Mouse (Mus musculus) spleen, adult 2 months (tissue): Measurements from ENCODE around the gene Zc3h14. TPM values are rescaled to one million over a fixed set of nuclear protein-coding genes. Genes with fewer than 3 reads are reported as not detected.

ENCODE experiments used
- DNase-seq, 2 experiments: peaks; one replicate each; pipeline versions ENCODE4 v3.0.0 to v3.0.0-alpha.2; 2012 to 2021; ENCODE audit warnings: low spot score in 2 of 2, low read depth in 1 of 2
- H3K27ac ChIP-seq: fragments of 200-500 bp; 2 replicates; pipeline ENCODE4 v1.5.1; 2012; ENCODE audit warnings: low read length, inconsistent platforms; ENCODE audit not compliant: insufficient read depth
- H3K27me3 ChIP-seq: fragments of 200-500 bp; 2 replicates; pipeline ENCODE4 v1.6.1; 2012; ENCODE audit warnings: mild to moderate bottlenecking, moderate library complexity, low read length, inconsistent platforms; ENCODE audit not compliant: control insufficient read depth, insufficient read depth
- H3K36me3 ChIP-seq: fragments of 200-500 bp; 2 replicates; pipeline ENCODE4 v1.6.1; 2012; ENCODE audit warnings: mild to moderate bottlenecking, low read length, inconsistent platforms; ENCODE audit not compliant: control insufficient read depth, insufficient read depth
- H3K4me1 ChIP-seq: fragments of 200-500 bp; 2 replicates; pipeline ENCODE4 v1.6.1; 2011; ENCODE audit warnings: inconsistent platforms; ENCODE audit not compliant: control insufficient read depth, insufficient read depth, insufficient read length
- H3K4me3 ChIP-seq: fragments of 200-500 bp; 2 replicates; pipeline ENCODE4 v1.5.1; 2011; ENCODE audit warnings: mild to moderate bottlenecking, inconsistent platforms; ENCODE audit not compliant: insufficient read depth, insufficient read length; ENCODE audit errors: extremely low read depth
- CTCF ChIP-seq: fragments of 200-500 bp; IDR thresholded peaks from 2 replicates; pipeline ENCODE4 v1.5.1; 2011; ENCODE audit warnings: mild to moderate bottlenecking, inconsistent platforms; ENCODE audit not compliant: insufficient read depth, insufficient read length, insufficient replicate concordance; ENCODE audit errors: extremely low read depth
- POLR2A ChIP-seq: fragments of 200-500 bp; IDR thresholded peaks from 2 replicates; pipeline ENCODE4 v1.6.1; 2011; ENCODE audit warnings: low read depth, low read length, inconsistent platforms
- WGBS: fragments of 180-500 bp; shearing (Covaris S2); methylation state at CpG from one replicate; pipeline ENCODE4 v1.1.7; 2018; 5-methylcytosine and 5-hydroxymethylcytosine counted together
- polyA plus RNA-seq: library from polyadenylated mRNA; depleted of rRNA; stranded (reverse); fragments of >200 nt; gene quantifications from 2 replicates; pipeline ENCODE4 v1.2.3, GENCODE M21; 2012; rRNA removed

Zc3h14 gene
- polyA plus RNA-seq, 1 experiment: 28.7 TPM

- TF ChIP-seq CTCF: no peak
- H3K36me3 ChIP-seq: no peaks in the 10 kb centered on the region; the same call in 1 of the 2 replicates
- 92% methylated on average over 3 of the region's 3 CpGs for WGBS
- no peak overlapping the region for H3K27ac ChIP-seq
- H3K4me3 ChIP-seq: no peak overlapping the region
- no peaks in the 10 kb centered on the region for H3K27me3 ChIP-seq
- no peaks in the 10 kb centered on the region; the same call in 1 of the 2 replicates for H3K4me1 ChIP-seq
- no peak for DNase-seq
Observed at GRCm38 (mm10) chr12:98804078-98804748, 57.4 kb downstream of the Zc3h14 start.

GRCm38 (mm10) chr12:98820781-98821180 lies 74.0 kb downstream of the Zc3h14 start:
- H3K36me3 ChIP-seq: no peaks in the 10 kb centered on the region
- H3K4me1 ChIP-seq: no peaks in the 10 kb centered on the region
- H3K27me3 ChIP-seq: no peaks in the 10 kb centered on the region
- DNase-seq: no peak
- TF ChIP-seq POLR2A: no peak
- no peak overlapping the region for H3K27ac ChIP-seq
- no peak overlapping the region for H3K4me3 ChIP-seq
- 89% methylated on average over 2 of the region's 2 CpGs for WGBS

GRCm38 (mm10) chr12:98831122-98831521 lies 84.4 kb downstream of the Zc3h14 start:
- Histone ChIP-seq H3K27me3 (no peaks in the 10 kb centered on the region), H3K27ac (no peak overlapping the region), H3K4me1 (peaks cover 2% of the 10 kb centered on the region; the same call in 1 of the 2 replicates), H3K4me3 (no peak overlapping the region), H3K36me3 (no peaks in the 10 kb centered on the region)
- no peak for DNase-seq
- 40% methylated on average over 7 of the region's 7 CpGs for WGBS
- TF ChIP-seq CTCF: no peak
- no peak for TF ChIP-seq POLR2A

GRCm38 (mm10) chr12:98832929-98833598 lies 86.3 kb downstream of the Zc3h14 start:
- Histone ChIP-seq H3K27me3 (no peaks in the 10 kb centered on the region), H3K4me1 (peaks cover 2% of the 10 kb centered on the region; the same call in 1 of the 2 replicates), H3K36me3 (no peaks in the 10 kb centered on the region), H3K27ac (no peak overlapping the region), H3K4me3 (no peak overlapping the region)
- 69% methylated on average over 8 of the region's 8 CpGs for WGBS
- no peak for DNase-seq
- TF ChIP-seq POLR2A (no peak), CTCF (no peak)

GRCm38 (mm10) chr12:98833901-98834300 lies 87.1 kb downstream of the Zc3h14 start:
- Histone ChIP-seq H3K4me3 (no peak overlapping the region), H3K4me1 (peaks cover 2% of the 10 kb centered on the region; the same call in 1 of the 2 replicates), H3K27ac (no peak overlapping the region), H3K36me3 (no peaks in the 10 kb centered on the region), H3K27me3 (no peaks in the 10 kb centered on the region)
- WGBS: 83% methylated on average over 1 of the region's 1 CpGs
- DNase-seq: no peak
- TF ChIP-seq POLR2A (no peak), CTCF (no peak)

- Histone ChIP-seq H3K27ac (no peak overlapping the region), H3K36me3 (no peaks in the 10 kb centered on the region), H3K27me3 (no peaks in the 10 kb centered on the region), H3K4me1 (peaks cover 2% of the 10 kb centered on the region; the same call in 1 of the 2 replicates), H3K4me3 (no peak overlapping the region)
- TF ChIP-seq POLR2A: no peak
- no peak for TF ChIP-seq CTCF
- DNase-seq: no peak
- 92% methylated on average over 2 of the region's 2 CpGs for WGBS
Observed at GRCm38 (mm10) chr12:98834879-98835278, 88.1 kb downstream of the Zc3h14 start.

- Histone ChIP-seq H3K4me3 (no peak overlapping the region), H3K4me1 (peaks cover 2% of the 10 kb centered on the region; the same call in 1 of the 2 replicates), H3K27ac (no peak overlapping the region), H3K36me3 (no peaks in the 10 kb centered on the region), H3K27me3 (no peaks in the 10 kb centered on the region)
- TF ChIP-seq POLR2A: no peak
- 56% methylated on average over 2 of the region's 2 CpGs for WGBS
- DNase-seq: no peak
Observed at GRCm38 (mm10) chr12:98835466-98835865, 88.7 kb downstream of the Zc3h14 start.

Other genes starting within 250 kb of the Zc3h14 start
- 0.11 and 0.13 TPM in 2 replicates for gene Kcnk10, start 168.7 kb upstream of the Zc3h14 start, polyA plus RNA-seq
- gene Spata7, start 118.8 kb upstream of the Zc3h14 start, polyA plus RNA-seq: 0.54 and 0.81 TPM in 2 replicates
- 6.6 and 8.2 TPM in 2 replicates for gene Ptpn21, start 9.6 kb upstream of the Zc3h14 start, polyA plus RNA-seq
- gene Eml5, start 154.5 kb downstream of the Zc3h14 start, polyA plus RNA-seq: 3.1 and 3.6 TPM in 2 replicates
- gene Ttc8, start 173.6 kb downstream of the Zc3h14 start, polyA plus RNA-seq: 2.9 and 3.2 TPM in 2 replicates